Mouse (Mus musculus): ENCODE measurements around the gene Iars2.
A peak's percentile ranks its signal among the peaks of the same experiment; 100 is the strongest.

The Iars2 gene

GRCm38 (mm10) chr1:185328721-185329610 is at the start of gene Iars2:
TSS of gene Iars2 (minus strand) at chr1:185329396.
- peak; percentile 72 for DNase-seq (ENCODE audit: low read depth, low spot score)

GRCm38 (mm10) chr1:185377429-185377828 is 48.2 kb upstream of the Iars2 start:
- no peak for DNase-seq (ENCODE audit: low read depth, low spot score)

- DNase-seq (ENCODE audit: low read depth, low spot score), result no peak
Observed at GRCm38 (mm10) chr1:185376390-185376789, 47.2 kb upstream of the Iars2 start.

- no peak for DNase-seq (ENCODE audit: low read depth, low spot score)
Observed at GRCm38 (mm10) chr1:185369979-185370378, 40.8 kb upstream of the Iars2 start.

GRCm38 (mm10) chr1:185367383-185367782 is 38.2 kb upstream of the Iars2 start:
- no peak for DNase-seq (ENCODE audit: low read depth, low spot score)

GRCm38 (mm10) chr1:185364183-185364540 is 35.0 kb upstream of the Iars2 start:
- no peak for DNase-seq (ENCODE audit: low read depth, low spot score)

- peak; percentile 14 for DNase-seq (ENCODE audit: low read depth, low spot score)
Observed at GRCm38 (mm10) chr1:185363526-185364182, 34.5 kb upstream of the Iars2 start.

GRCm38 (mm10) chr1:185362677-185363520 is 33.7 kb upstream of the Iars2 start, which contains the start of gene Eprs:
TSS of gene Eprs (plus strand) at chr1:185363044.
- DNase-seq (ENCODE audit: low read depth, low spot score), result peak; percentile 96

- no peak for DNase-seq (ENCODE audit: low read depth, low spot score)
Observed at GRCm38 (mm10) chr1:185358211-185358610, 29.0 kb upstream of the Iars2 start.

- no peak for DNase-seq (ENCODE audit: low read depth, low spot score)
Observed at GRCm38 (mm10) chr1:185356246-185356645, 27.1 kb upstream of the Iars2 start.

- no peak for DNase-seq (ENCODE audit: low read depth, low spot score)
Observed at GRCm38 (mm10) chr1:185354731-185355130, 25.5 kb upstream of the Iars2 start.

- DNase-seq (ENCODE audit: low read depth, low spot score), result no peak
Observed at GRCm38 (mm10) chr1:185353351-185353750, 24.2 kb upstream of the Iars2 start.

- DNase-seq (ENCODE audit: low read depth, low spot score), result no peak
Observed at GRCm38 (mm10) chr1:185352151-185352550, 23.0 kb upstream of the Iars2 start.

GRCm38 (mm10) chr1:185350611-185351010 is 21.4 kb upstream of the Iars2 start:
- DNase-seq (ENCODE audit: low read depth, low spot score), result no peak

- no peak for DNase-seq (ENCODE audit: low read depth, low spot score)
Observed at GRCm38 (mm10) chr1:185349741-185350140, 20.5 kb upstream of the Iars2 start.

- DNase-seq (ENCODE audit: low read depth, low spot score), result no peak
Observed at GRCm38 (mm10) chr1:185346188-185346587, 17.0 kb upstream of the Iars2 start.

GRCm38 (mm10) chr1:185343422-185343821 is 14.2 kb upstream of the Iars2 start:
- DNase-seq (ENCODE audit: low read depth, low spot score), result no peak

GRCm38 (mm10) chr1:185342441-185342840 is 13.2 kb upstream of the Iars2 start:
- DNase-seq (ENCODE audit: low read depth, low spot score), result no peak

GRCm38 (mm10) chr1:185336535-185336934 is 7.3 kb upstream of the Iars2 start:
- DNase-seq (ENCODE audit: low read depth, low spot score), result no peak

GRCm38 (mm10) chr1:185335231-185335765 is 6.1 kb upstream of the Iars2 start:
- DNase-seq (ENCODE audit: low read depth, low spot score), result no peak

GRCm38 (mm10) chr1:185334136-185334535 is 4.9 kb upstream of the Iars2 start:
- DNase-seq (ENCODE audit: low read depth, low spot score), result no peak

GRCm38 (mm10) chr1:185333651-185334050 is 4.5 kb upstream of the Iars2 start:
- DNase-seq (ENCODE audit: low read depth, low spot score), result no peak
